8 mouse cellular contexts compared by ENCODE assay signal in genomic region chr11:120348684-120349370, GRCm38 (mm10). TPM values are rescaled to one million over a fixed set of nuclear protein-coding genes. Genes with fewer than 3 reads are reported as not detected.
DNase-seq lines count a peak whose midpoint lies in the region; ATAC-seq and TF ChIP-seq lines count a peak whose summit lies in the region.

No protein-coding gene starts in this region.

- no peak for TF ChIP-seq EP300 in ES-Bruce4 (IDR thresholded peaks at IDR 0.05; ENCODE audit: insufficient read depth, low read depth, low read length)

- intact Hi-C loops in heart, postnatal 14 days (cut with DNase I): loop anchor here (5.0 kb wide), 1 partner anchor 162 kb away; no protein-coding TSS in a partner anchor

- H3K9ac ChIP-seq in ES-Bruce4 (ENCODE audit: low read depth, poor library complexity, severe bottlenecking): peak overlapping the region; percentile 99
- peak overlapping the region; percentile 100 for H3K9ac ChIP-seq in embryonic facial prominence, embryonic 13.5 days
- H3K9ac ChIP-seq in stomach, embryonic 14.5 days (replicated peaks; ENCODE audit: low read depth, low read length): peak overlapping the region; percentile 100

- no peaks in the 10 kb centered on the region for H3K9me3 ChIP-seq in ES-Bruce4 (replicated peaks; ENCODE audit: control insufficient read depth, insufficient read depth, low read length, poor library complexity, severe bottlenecking)
- H3K9me3 ChIP-seq in embryonic facial prominence, embryonic 13.5 days: no peaks in the 10 kb centered on the region
- H3K9me3 ChIP-seq in limb, embryonic 10.5 days (replicated peaks): no peaks in the 10 kb centered on the region
- H3K9me3 ChIP-seq in stomach, embryonic 14.5 days (ENCODE audit: control insufficient read depth, low read depth, low read length): no peaks in the 10 kb centered on the region

- H3K4me3 ChIP-seq in ES-Bruce4 (ENCODE audit: low read depth, low read length): peak overlapping the region; percentile 74
- peak overlapping the region; percentile 100 for H3K4me3 ChIP-seq in embryonic facial prominence, embryonic 13.5 days
- H3K4me3 ChIP-seq in limb, embryonic 10.5 days: peak overlapping the region; percentile 99
- H3K4me3 ChIP-seq in stomach, embryonic 14.5 days (ENCODE audit: low read depth, low read length): peak overlapping the region; percentile 93

- no peak for TF ChIP-seq CTCF in ES-Bruce4 (IDR thresholded peaks at IDR 0.05; ENCODE audit: low read depth, low read length)

- WGBS in embryonic facial prominence, embryonic 13.5 days: 1% methylated on average over 53 of the region's 53 CpGs
- 7% methylated on average over 53 of the region's 53 CpGs for WGBS in limb, embryonic 10.5 days
- 2% methylated on average over 42 of the region's 53 CpGs for WGBS in stomach, embryonic 14.5 days

- peak; percentile 35 for ATAC-seq in embryonic facial prominence, embryonic 13.5 days (ENCODE audit: insufficient number of reproducible peaks, insufficient read depth, low FRiP score, low TSS enrichment, low read depth)
- no peak; the same call in none of the 2 replicates for ATAC-seq in stomach, embryonic 14.5 days (ENCODE audit: insufficient number of reproducible peaks, insufficient read depth, low FRiP score, low read depth)

- H3K4me2 ChIP-seq in embryonic facial prominence, embryonic 13.5 days: peak overlapping the region; percentile 94
- H3K4me2 ChIP-seq in stomach, embryonic 14.5 days (replicated peaks; ENCODE audit: low read depth, low read length): peak overlapping the region; percentile 92

- H3K27ac ChIP-seq in ES-Bruce4 (ENCODE audit: insufficient read depth, low read length): peak overlapping the region; percentile 85
- H3K27ac ChIP-seq in embryonic facial prominence, embryonic 13.5 days: peak overlapping the region; percentile 99
- H3K27ac ChIP-seq in limb, embryonic 10.5 days: peak overlapping the region; percentile 100
- peak overlapping the region; percentile 100 for H3K27ac ChIP-seq in stomach, embryonic 14.5 days (ENCODE audit: low read length)

- peak; percentile 72 for DNase-seq in adrenal gland, adult 2 months
- DNase-seq in heart, postnatal 14 days: peak; percentile 65 to 71
- peak; percentile 86 for DNase-seq in limb, embryonic 10.5 days (ENCODE audit: low spot score)
- DNase-seq in mesoderm, embryonic 11.5 days (ENCODE audit: low read depth, low spot score): peak; percentile 83
- DNase-seq in c-Kit-positive CD71-positive TER-119-positive erythroid progenitor cells, embryonic 14.5 days (ENCODE audit: low spot score): no peak

- TF ChIP-seq POLR2A in ES-Bruce4 (IDR thresholded peaks at IDR 0.05; ENCODE audit: insufficient read depth, low read length): no peak

- no peaks in the 10 kb centered on the region for H3K27me3 ChIP-seq in ES-Bruce4 (ENCODE audit: control insufficient read depth, insufficient read depth, low read length, poor library complexity, severe bottlenecking)
- H3K27me3 ChIP-seq in embryonic facial prominence, embryonic 13.5 days: no peaks in the 10 kb centered on the region
- no peaks in the 10 kb centered on the region for H3K27me3 ChIP-seq in limb, embryonic 10.5 days (ENCODE audit: low read depth, poor library complexity, severe bottlenecking)
- no peaks in the 10 kb centered on the region for H3K27me3 ChIP-seq in stomach, embryonic 14.5 days (ENCODE audit: control insufficient read depth, insufficient read depth, low read length)

- peaks cover 2% of the 10 kb centered on the region for H3K4me1 ChIP-seq in ES-Bruce4 (ENCODE audit: control insufficient read depth, insufficient read depth, low read length)
- H3K4me1 ChIP-seq in embryonic facial prominence, embryonic 13.5 days: peaks cover 36% of the 10 kb centered on the region
- H3K4me1 ChIP-seq in limb, embryonic 10.5 days: peaks cover 52% of the 10 kb centered on the region
- H3K4me1 ChIP-seq in stomach, embryonic 14.5 days (ENCODE audit: control insufficient read depth, insufficient read depth, low read length): peaks cover 27% of the 10 kb centered on the region

- H3K36me3 ChIP-seq in ES-Bruce4 (ENCODE audit: control insufficient read depth, insufficient read depth, low read length, poor library complexity, severe bottlenecking): peaks cover 21% of the 10 kb centered on the region
- peaks cover 21% of the 10 kb centered on the region for H3K36me3 ChIP-seq in embryonic facial prominence, embryonic 13.5 days
- H3K36me3 ChIP-seq in limb, embryonic 10.5 days: peaks cover 23% of the 10 kb centered on the region
- peaks cover 16% of the 10 kb centered on the region for H3K36me3 ChIP-seq in stomach, embryonic 14.5 days (ENCODE audit: control insufficient read depth, insufficient read depth, low read length)

RNA-seq across cellular contexts. Expression of gene Actg1, which starts 0.5 kb away (rescaled TPM):
- 2,484 and 2,505 TPM in 2 replicates for polyA plus RNA-seq in ES-Bruce4 (2011; ENCODE audit: insufficient read depth, insufficient read length, low read depth, missing spikeins)
- 1,000 to 10,000 TPM in 1 of 2 experiments, 100 to 1,000 TPM in 1; 913 to 1,618 TPM for total RNA-seq in adrenal gland, adult 2 months (2021)
- polyA plus RNA-seq in adrenal gland, adult 2 months (2012; rRNA removed): 531 and 632 TPM in 2 replicates
- 2,524 and 2,741 TPM in 2 replicates for polyA plus RNA-seq in embryonic facial prominence, embryonic 13.5 days (2015; fragmentation: Nextera tagmentation; extraction: Ambion mirVana)
- 100 to 1,000 TPM; 451 to 520 TPM for total RNA-seq in heart, postnatal 14 days (2021)
- 3,099 and 3,197 TPM in 2 replicates for polyA plus RNA-seq in limb, embryonic 10.5 days (2016; fragmentation: Nextera tagmentation; extraction: Ambion mirVana)
- polyA plus RNA-seq in stomach, embryonic 14.5 days (2014; fragmentation: Nextera tagmentation; extraction: Ambion mirVana): 2,902 and 3,014 TPM in 2 replicates

RNA-seq across cellular contexts. Expression of gene Fscn2, which starts 12.5 kb away (rescaled TPM):
- polyA plus RNA-seq in ES-Bruce4 (2011; ENCODE audit: insufficient read depth, insufficient read length, low read depth, missing spikeins): not detected in 2 replicates
- under 1 TPM; 0.17 to 0.58 TPM for total RNA-seq in adrenal gland, adult 2 months (2021)
- polyA plus RNA-seq in adrenal gland, adult 2 months (2012; rRNA removed): 0.16 and 0.22 TPM in 2 replicates
- polyA plus RNA-seq in embryonic facial prominence, embryonic 13.5 days (2015; fragmentation: Nextera tagmentation; extraction: Ambion mirVana): 0.25 and 1.1 TPM in 2 replicates
- not detected for total RNA-seq in heart, postnatal 14 days (2021)
- 0.35 and 0.74 TPM in 2 replicates for polyA plus RNA-seq in limb, embryonic 10.5 days (2016; fragmentation: Nextera tagmentation; extraction: Ambion mirVana)
- polyA plus RNA-seq in stomach, embryonic 14.5 days (2014; fragmentation: Nextera tagmentation; extraction: Ambion mirVana): 0.30 and 0.59 TPM in 2 replicates

RNA-seq across cellular contexts. Expression of gene Faap100, which starts 29.7 kb away (rescaled TPM):
- polyA plus RNA-seq in ES-Bruce4 (2011; ENCODE audit: insufficient read depth, insufficient read length, low read depth, missing spikeins): 13.2 and 15.2 TPM in 2 replicates
- total RNA-seq in adrenal gland, adult 2 months (2021): 10 to 100 TPM; 17.6 to 24.1 TPM
- polyA plus RNA-seq in adrenal gland, adult 2 months (2012; rRNA removed): 192 and 223 TPM in 2 replicates
- 38.6 and 43.7 TPM in 2 replicates for polyA plus RNA-seq in embryonic facial prominence, embryonic 13.5 days (2015; fragmentation: Nextera tagmentation; extraction: Ambion mirVana)
- 10 to 100 TPM; 19.0 to 19.6 TPM for total RNA-seq in heart, postnatal 14 days (2021)
- 34.2 and 40.6 TPM in 2 replicates for polyA plus RNA-seq in limb, embryonic 10.5 days (2016; fragmentation: Nextera tagmentation; extraction: Ambion mirVana)
- 35.7 and 40.2 TPM in 2 replicates for polyA plus RNA-seq in stomach, embryonic 14.5 days (2014; fragmentation: Nextera tagmentation; extraction: Ambion mirVana)
